Mouse (Mus musculus): ENCODE measurements around the gene Bsn.

- no peak for TF ChIP-seq CTCF (IDR thresholded peaks at IDR 0.05; ENCODE audit: low read depth)
- no peak for TF ChIP-seq EP300 (IDR thresholded peaks at IDR 0.05; ENCODE audit: low read depth)
These were observed 25.0 kb downstream of the Bsn start for GRCm38 (mm10) chr9:108165143-108165542.
